Mouse (Mus musculus) kidney, adult 9 months (tissue): Measurements from ENCODE around the gene Sbno2.

Experiments used
- DNase-seq: peaks from one replicate; pipeline ENCODE4 v3.0.0; 2022

The Sbno2 gene

DNA sequence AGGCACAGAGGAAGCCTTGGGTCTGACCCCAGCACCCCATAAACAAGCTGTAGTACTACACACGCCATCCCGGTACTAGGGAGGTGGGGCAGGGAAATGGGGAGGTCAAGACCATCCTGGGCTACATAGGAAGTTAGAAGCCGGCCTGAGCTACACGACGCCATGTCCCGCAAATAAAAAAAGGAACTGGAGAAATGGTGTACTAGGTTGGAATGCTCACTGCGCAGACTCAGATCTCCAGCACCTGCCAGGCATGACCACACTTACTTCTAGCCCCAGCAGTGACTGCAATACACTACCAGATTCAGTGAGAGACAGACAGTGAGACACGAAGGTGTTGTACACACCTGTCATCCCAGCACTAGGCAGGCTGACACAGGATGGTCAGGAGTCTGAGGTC, 17.9 kb downstream of the Sbno2 start:
- no peak for DNase-seq

DNA sequence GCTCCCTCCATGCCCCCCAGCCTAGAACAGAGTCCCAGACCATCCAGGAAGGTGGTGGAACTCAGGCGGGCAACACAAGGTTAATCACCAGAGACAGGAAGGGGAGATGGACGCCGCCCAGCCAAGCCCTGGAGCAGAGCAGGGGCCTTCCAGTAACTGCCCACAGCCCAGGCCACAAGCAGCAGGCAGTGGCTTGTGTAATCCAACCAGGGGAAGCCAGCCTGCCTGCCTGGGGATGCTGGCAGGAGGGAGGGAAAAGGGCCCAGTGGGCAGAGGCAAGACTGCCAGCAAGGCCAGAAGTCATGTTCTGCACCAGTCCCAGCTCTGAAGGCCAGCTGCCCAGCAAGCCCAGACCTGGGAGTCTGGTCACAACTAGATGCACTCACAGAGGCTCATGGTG, 18.5 kb downstream of the Sbno2 start:
- DNase-seq, result no peak

DNA sequence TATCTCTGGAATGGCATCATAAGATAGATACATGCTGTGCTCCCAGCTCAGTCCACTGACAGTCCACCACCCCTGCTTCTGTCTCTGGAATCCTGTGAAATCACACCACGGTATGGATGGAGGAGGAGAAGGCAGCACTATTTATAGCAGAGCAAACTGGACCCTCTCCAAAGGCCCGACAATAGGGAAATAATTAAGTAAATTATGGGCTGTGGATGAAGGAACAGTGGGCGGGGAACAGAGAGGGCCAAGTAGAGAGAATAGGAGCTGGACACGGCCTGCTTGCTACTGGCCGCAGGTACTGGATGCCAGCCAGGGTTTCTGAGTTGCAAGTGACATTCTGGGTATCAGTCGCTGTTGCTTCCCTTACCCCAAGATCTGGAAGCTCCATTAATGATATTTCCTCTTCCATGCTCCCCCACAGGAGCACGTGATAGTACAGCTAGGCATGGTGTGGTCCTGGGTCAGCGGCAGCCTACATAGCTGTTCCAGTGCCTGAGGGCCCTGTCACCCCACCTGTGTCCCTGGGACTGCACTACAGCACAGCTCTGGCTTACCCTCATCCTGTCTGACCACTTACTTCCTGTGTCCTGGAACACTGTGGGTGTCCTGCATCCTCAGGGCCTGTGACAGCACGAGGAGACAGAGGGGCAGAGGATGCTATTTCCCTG, 20.4 kb downstream of the Sbno2 start:
- peak; percentile 66 for DNase-seq

DNA sequence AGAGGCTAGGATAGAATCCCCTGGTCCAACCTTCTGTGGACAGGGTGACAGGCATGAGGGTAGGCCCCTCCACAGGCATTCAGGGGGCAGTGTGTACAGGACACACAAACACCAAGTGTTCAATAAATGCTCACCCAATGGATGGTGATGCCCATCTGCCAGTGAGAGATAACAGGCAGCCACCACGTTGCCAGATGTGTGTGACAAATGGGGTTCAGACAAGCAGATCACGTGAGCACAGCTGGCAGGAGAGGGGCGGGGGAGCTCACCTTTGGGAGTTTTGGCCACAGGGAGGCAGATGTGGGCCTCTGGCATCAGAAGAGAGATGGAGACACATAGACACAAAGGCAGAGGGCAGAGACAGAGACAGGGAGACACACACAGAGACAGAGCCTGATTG, 24.3 kb downstream of the Sbno2 start:
- no peak for DNase-seq

DNA sequence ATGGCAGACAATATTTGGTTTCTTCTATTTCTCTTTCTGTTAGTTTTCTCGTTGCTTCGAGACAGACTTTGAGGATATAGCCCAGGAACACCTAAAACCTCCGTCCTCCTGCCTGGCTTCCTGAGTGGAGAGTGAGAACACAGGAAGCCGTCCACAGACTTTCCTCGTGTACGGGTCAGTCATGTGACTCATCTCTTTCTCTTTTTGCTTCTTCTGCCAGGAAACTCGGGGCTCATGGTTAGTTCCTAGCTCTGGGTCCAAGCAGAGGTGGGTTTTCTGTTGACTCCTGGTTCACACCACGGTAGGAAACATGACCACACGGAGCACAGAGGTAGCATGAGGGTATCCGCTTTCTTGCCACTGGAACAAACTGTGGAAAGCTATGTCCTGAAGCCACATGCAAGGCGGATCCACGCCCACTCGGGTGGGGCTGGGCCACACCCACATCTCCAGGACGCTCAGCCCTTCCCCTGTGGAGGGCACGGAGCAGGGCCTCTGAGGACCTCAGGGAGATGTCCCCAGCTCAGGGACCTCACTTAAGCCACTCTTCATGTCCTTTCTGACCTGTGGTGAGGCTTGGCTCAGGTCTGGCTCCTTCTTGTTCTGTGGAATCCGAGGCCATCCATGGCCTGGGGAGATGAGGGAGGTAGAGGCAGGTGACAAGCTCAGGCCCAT, 24.8 kb downstream of the Sbno2 start:
- DNase-seq, result no peak

DNA sequence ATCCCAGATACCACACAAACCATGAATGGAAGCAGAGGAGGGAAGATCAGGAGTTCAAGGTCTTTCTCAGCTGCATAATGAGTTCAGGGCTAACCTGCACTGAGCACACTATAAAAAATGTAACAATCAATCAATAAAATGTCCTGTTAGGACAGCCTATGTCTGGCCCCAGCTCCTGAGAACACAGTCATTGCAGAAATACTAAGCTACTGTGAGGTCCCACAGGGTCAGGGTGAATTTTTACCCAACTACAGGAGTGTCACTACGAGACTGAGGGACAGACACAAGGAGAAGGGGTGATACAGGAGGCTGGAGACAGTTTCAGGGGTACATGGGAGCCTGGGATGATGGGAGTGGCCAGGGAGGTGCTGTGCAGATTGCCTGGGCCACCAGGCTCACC, 27.0 kb downstream of the Sbno2 start:
- DNase-seq, result no peak

DNA sequence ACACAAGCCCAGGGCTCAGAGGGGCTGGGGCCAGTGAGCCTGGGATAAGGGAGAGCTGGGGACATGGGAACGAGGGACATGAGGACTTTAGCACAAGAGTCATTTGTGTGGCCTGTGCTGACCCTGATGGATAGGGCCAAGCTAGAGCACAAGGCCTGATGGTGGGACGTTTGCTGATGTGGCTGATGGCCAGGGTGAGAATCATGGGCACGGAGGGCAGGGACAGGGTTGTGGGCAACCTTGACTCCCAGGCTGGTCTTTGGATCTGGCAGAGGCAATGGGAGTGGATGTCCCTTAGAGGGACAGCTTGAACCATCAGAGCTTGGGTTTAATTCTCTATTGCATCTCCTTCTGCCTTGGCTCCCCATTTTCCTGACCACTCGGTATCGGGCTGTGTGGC, 28.1 kb downstream of the Sbno2 start:
- no peak for DNase-seq

DNA sequence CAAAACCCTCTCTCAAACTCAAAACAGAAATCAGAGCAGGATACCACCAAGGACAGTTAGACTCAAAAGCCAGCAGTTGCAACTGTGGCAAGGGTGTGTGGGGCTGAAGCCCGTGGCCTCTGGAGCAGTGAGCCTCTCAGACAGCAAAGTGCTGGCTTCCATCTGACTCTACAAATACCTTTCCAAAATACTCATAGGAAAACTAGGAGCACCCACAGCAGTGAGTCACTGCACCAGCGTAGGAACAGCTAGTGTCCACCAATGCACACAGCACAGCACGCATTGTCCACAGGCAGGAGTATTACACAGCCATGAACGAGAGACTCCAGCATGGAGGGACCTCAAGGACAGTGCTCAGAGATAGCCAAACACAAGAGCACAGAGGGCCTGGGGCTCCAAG, 29.0 kb downstream of the Sbno2 start:
- no peak for DNase-seq

DNA sequence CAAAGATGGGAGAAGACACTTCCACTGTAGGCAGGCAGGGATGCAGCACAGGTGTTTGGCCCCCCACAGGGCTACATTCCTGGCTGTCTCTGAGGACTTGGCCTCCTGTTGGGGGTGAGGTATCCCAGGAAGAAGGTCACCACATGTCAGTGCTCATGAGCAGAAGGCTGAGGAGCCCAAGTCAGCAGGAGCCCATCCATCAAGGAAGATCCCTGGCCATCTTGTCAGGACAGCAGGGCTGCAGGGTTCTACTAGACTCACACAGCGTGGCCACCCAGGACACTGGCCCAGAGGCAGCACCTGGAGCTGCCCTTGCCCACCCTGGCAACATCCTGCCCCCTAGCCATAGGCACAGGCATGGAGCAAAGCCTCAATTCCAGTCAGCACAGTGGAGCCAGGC, 29.4 kb downstream of the Sbno2 start:
- DNase-seq, result no peak

DNA sequence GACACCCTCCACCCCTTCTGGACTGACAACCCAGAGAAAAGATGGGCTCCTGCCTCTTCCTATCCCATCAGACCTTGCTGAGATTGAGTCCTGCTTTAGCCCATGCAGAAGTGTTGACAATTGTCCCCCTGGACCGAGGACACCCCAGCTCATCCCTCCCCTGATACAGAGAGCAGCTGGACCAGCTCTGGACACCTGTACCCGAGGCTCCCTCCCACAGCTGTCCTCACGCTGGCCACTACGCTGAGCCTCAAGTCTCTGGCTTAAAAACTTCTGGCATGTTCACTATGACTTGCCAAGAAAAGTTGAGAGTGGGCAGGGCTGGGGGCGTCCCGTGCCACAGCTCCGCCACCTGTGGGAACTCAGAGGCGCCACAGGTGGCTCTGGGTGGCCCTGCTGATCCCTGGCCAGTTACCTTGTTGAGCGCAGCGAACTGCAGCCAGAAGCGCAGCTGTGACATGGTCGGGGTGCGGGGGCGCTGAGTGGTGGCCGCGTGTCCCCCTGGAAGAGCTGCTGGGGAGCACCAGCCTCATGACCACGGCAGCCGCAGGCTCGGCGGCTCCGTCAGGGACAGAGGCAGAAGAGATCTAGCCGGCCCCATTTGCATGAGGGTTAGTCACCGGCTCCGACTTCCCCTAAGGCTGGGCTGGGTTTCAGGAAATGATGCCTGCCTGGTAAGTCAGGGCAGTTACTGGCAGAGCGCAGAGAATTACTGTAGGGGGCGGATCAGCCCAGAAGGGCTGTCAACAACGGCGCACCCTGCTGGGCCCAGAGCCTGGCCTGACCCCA, 30.4 kb downstream of the Sbno2 start:
- DNase-seq, result peak; percentile 75

DNA sequence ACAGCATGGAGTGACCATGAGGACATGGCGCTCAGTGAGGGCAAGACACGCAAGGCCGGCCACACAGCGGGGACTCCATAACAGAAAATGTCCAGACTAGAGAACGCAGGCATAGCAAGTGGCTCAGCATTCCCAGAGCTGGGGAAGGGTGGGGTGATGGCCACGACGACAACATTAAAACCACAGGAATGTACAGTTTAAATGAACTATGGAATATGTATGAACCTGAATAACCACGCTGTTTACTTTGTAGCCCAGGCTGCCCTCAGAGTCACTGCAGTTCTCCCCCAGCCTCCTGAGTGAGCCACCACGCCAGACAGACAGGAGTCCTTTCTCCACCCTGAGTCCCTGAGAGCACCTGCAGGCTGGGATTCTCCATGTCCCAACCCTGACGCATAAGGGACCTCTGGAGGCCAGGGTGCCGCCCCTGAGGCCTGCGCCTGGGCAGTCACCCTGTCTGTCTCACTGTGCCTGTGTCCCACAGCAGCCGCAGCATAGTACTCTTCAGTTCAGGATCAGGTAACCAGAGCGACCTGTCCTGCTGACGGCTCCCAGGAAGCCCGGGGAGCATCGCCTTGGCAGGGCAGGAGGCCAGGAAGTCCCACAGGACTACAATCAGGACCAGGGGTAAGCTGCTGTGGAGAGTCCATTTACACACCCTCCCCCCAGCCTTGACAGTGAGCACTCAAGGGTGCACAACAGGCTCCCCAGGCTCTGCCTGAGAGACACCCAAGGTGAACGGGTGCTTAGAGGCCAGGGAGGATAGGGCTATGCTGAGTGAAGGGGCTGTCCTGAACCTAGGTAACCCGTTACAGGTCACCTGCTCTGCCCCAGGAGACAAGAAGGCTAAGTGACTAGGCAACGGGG, 32.5 kb downstream of the Sbno2 start:
- peak; percentile 73 for DNase-seq

DNA sequence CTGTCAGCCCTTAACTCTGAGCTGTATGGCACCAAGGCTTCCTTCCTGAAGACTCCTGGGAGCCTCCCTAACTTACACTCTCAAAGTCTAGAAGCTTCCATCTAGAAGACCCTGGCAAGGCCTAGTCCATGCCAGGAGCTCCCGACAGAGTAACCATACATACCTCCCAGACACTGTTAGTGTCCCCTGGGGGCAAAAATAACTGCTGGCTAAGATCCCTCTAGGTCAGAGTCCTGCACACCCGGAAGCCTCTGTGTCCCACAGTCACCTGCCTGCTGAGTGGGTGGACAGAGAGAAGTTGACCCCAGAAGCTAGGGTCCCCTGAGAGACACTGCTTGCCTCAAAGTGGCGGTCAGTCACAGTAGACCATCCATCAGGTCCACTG, 33.9 kb downstream of the Sbno2 start:
- DNase-seq, result peak; percentile 74

DNA sequence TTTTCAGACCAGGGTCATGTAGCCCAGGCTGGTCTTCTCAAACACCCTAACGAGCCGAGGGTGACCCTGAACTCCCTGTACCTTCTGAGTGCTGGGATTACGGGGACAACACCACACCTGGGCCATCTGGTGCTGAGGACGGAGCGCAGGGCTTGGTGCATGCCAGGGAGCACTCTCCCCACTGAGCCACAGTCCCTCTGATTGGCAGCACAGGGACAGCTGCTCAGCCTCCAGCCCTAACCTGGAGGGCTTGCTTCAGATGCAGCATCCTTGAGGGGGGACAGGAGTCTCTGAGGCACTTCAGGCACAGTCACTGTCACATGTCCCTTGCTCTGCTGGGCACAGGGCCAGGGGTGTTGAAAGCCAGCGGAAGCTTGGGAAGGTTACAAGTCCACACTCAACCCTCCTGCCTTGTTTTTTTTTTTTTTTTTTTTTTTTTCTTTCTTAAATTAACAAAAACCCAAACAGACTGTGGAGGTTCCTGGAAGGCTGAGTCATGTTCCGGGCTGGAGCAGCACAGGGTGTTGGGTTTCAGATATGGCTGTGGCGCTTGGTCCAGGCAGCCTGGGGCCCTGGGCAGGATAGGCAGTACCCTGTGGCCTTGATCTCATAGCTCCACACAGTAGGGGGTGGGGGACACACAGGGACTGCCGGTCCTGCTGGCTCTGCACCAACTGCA, 34.4 kb downstream of the Sbno2 start:
- peak; percentile 91 for DNase-seq

DNA sequence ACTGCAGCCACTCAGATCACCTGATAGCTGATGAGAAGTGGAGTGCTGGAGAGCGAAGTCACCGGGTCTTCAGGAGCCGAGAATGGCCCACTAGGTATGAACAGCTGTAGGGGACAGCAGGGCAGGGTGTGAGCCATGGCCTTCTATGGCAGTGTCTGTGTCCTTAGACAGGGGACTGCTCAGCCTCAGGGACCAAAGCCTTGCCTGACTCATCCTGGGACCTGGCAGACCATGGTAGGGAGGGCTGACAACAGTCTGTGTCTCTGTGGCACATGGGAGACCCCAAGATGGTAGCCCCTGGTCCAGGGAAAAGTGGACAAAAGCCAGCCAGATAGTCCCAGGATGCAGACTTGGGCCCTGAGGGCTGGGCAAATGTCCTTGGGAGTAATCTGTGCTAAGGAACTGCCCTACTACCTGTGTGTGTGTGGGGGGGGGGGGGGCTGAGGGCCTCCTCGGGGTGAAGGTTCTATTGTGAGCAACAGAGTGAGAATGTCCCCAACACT, 35.4 kb downstream of the Sbno2 start:
- no peak for DNase-seq

DNA sequence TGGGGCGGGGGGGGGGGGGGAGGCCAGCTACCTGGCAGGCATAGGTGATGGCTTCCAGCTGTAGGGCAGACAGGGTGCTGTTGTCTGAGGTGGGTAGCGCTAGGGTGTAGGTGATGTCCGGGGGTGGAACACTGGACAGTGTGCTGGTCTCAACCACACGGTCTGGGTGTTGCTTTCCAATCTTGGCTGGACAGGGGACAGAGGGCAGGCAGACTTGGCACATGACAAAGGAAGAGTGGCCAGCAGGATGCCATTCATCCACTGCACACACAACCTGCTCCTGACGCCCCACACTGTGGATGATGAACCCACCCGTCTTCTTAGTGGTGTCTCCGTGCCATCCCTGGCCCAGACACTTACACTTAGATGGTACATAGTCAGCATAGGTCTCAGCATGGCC, 36.1 kb downstream of the Sbno2 start:
- peak; percentile 36 for DNase-seq

DNA sequence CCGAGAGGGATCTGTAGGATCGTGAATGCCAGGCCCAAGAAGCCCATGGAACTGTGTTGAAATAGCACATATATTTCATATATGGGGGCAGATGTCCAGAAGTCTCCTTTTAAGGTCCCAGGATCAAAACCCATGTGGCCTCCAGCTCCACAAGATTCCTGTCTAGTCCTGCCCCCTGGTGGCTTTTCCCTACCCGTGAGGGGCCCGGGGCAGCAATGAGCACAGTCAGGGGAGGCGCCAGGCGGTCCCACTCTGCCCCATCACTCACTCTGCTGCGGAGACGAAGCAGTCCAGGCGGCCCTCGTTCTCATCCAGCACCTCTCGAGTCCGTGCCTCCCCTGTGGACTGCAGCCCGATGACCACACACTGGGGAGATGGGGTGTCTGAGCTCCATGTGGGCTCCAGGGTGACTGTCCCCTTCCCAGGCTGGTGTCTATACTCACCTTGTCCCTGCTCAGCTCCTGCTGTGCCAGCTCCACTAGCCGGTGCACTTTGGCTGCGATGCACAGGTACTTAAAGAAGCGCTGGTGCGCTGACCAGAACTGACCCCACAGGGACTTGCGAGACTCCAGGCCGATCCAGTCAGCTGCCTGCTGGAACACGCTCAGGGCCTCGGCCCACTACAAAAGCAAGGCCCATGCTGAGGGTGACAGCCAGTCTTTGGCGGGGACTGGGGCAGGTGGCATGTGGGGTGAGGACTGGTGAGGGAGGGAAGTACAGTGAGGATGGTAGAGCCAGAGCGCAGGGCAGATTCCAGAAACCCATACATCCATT, 41.3 kb downstream of the Sbno2 start:
- DNase-seq, result no peak

DNA sequence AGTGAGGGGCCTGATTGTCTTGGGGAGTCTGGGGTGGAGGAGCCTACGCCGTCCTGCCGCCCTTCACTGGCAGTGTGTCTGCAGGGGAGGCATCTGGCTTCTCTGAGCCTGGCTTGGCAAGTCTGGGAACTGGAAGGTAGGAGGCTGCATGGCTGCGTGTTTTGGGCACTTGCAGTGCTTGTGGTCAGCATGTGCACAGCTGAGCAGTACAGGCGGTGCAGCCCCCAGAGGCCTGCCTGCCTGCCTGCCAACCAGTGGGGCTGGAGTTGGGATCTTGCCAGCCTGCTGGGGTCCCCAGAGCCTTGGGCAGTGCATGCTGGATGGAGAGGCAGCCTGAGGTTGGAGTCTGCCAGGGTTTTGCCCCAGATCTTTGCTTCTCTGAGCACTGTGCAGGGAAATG, 42.3 kb downstream of the Sbno2 start:
- DNase-seq, result no peak

DNA sequence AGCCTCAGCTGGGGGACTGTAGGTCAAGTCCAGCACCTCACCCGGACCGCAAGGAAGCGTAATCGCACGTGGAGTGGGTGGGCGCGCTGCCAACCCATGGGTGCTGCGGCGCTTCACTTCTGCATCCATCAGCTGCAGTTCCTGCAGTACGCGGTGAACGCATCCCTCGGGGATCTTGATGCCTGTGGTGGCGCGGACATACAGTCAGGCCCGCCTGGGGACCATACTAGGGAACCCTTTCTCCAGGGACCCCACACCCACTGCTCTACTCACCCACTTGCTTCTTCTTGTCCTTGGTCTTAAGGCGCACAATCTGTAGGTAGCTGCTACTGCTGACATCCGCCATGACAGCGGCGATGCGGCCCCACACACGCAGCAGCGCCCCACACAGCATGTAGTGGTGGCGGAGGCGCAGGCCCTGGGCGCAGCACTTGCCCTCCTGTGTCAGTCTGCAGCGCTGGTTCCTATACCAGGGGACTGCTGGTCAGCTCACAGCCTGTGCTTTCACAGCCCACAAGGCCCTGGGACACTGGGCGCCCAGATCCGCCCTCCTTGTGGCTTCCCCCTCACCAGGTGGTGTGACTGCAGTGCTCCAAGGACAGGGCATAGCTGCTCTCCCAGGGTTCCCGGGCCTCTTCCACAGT, 47.6 kb downstream of the Sbno2 start:
- DNase-seq, result peak; percentile 50

DNA sequence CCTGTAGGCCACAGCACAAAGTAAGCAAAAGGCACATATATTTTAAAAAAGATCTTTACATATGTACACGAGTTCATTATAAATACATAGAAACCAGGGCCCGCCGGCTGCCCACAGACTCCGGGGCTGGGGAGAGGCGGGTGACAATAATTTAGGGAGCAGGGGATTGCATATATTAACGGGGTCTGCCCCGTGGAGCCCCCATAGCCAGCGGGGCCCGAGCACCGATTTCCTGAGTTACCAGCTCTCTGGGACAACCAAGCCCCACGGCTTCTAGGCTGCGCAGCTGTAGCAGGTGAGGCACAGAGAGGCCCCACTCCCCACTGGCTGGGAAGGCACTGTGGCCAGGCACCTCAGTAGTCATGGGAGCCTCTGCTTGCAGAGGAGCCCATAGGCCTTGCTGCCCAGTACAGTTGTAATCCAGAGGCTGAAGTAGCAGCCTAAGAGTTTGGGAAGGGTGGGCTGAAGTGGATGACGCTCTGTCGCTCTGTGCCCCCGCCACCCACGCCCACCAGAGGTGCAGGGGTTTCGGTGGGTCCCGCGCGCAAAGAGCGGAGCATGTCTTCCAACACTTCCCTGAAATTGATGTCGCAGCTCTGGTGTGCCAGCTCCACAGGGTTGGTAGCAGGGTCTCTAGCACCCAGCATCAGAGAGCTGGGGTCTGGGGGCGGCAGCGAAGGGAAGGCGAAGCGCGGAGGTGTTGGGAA, 48.2 kb downstream of the Sbno2 start:
- no peak for DNase-seq

DNA sequence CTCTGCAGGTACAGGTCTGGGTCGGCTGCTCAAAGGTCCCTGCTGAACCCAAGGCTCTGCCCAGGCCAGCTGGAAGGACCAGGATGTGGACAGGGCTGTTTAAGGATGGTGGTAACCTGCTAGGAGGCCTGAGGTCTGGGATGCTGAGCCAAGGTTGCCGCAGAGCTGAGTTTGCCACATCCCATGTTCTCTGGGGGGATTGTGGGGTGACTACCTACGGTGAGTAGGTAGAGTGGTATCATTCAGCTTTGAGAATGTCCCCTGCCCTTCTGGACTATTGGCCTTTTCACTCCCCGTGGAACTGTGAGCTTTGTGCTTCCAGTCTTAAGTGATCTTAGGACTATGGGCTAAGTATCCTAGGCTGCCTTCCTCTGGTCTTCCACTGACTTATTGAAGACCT, 48.9 kb downstream of the Sbno2 start:
- peak; percentile 78 for DNase-seq
